ENCODE assay signal across 8 mouse cellular contexts in genomic region chr2:28463919-28464318, GRCm38 (mm10). TPM values are rescaled to one million over a fixed set of nuclear protein-coding genes. Genes with fewer than 3 reads are reported as not detected.
DNase-seq lines count a peak whose midpoint lies in the region; ATAC-seq and TF ChIP-seq lines count a peak whose summit lies in the region.

No protein-coding gene starts in this region.

- H3K4me1 ChIP-seq in midbrain, embryonic 14.5 days (ENCODE audit: control insufficient read depth, insufficient read depth, low read length): peaks cover 17% of the 10 kb centered on the region
- H3K4me1 ChIP-seq in midbrain, embryonic 15.5 days: peaks cover 18% of the 10 kb centered on the region
- H3K4me1 ChIP-seq in kidney, postnatal 0 days (replicated peaks; ENCODE audit: insufficient read depth, low read length): peaks cover 11% of the 10 kb centered on the region; the same call in 1 of the 2 replicates
- peaks cover 15% of the 10 kb centered on the region for H3K4me1 ChIP-seq in liver, postnatal 0 days (ENCODE audit: insufficient read depth)

- H3K9me3 ChIP-seq in midbrain, embryonic 14.5 days (ENCODE audit: control insufficient read depth, low read length): no peaks in the 10 kb centered on the region
- no peaks in the 10 kb centered on the region for H3K9me3 ChIP-seq in midbrain, embryonic 15.5 days
- H3K9me3 ChIP-seq in kidney, postnatal 0 days (replicated peaks; ENCODE audit: low read length): no peaks in the 10 kb centered on the region
- H3K9me3 ChIP-seq in liver, postnatal 0 days (ENCODE audit: low read length): no peaks in the 10 kb centered on the region

- no peak overlapping the region for H3K27ac ChIP-seq in midbrain, embryonic 14.5 days (replicated peaks; ENCODE audit: low read depth, low read length)
- H3K27ac ChIP-seq in midbrain, embryonic 15.5 days: no peak overlapping the region
- no peak overlapping the region for H3K27ac ChIP-seq in kidney, postnatal 0 days
- H3K27ac ChIP-seq in liver, postnatal 0 days (ENCODE audit: low read depth): no peak overlapping the region

- no peak overlapping the region for H3K4me2 ChIP-seq in midbrain, embryonic 14.5 days (ENCODE audit: low read length)
- H3K4me2 ChIP-seq in midbrain, embryonic 15.5 days: no peak overlapping the region
- H3K4me2 ChIP-seq in kidney, postnatal 0 days (ENCODE audit: low read length): no peak overlapping the region
- H3K4me2 ChIP-seq in liver, postnatal 0 days (ENCODE audit: low read depth, low read length): no peak overlapping the region

- no peak overlapping the region for H3K9ac ChIP-seq in midbrain, embryonic 14.5 days (replicated peaks; ENCODE audit: low read length)
- no peak overlapping the region for H3K9ac ChIP-seq in midbrain, embryonic 15.5 days
- no peak overlapping the region for H3K9ac ChIP-seq in kidney, postnatal 0 days (ENCODE audit: low read depth, low read length)
- H3K9ac ChIP-seq in liver, postnatal 0 days (replicated peaks): no peak overlapping the region

- peak; percentile 57 for TF ChIP-seq CTCF in kidney, postnatal 0 days (IDR thresholded peaks at IDR 0.05; ENCODE audit: low read depth)
- TF ChIP-seq CTCF in liver, postnatal 0 days (IDR thresholded peaks at IDR 0.05; ENCODE audit: low read depth): peak; percentile 74

- 35% methylated on average over 3 of the region's 3 CpGs for WGBS in midbrain, embryonic 14.5 days
- WGBS in midbrain, embryonic 15.5 days: 50% methylated on average over 3 of the region's 3 CpGs
- WGBS in kidney, postnatal 0 days: 51% methylated on average over 3 of the region's 3 CpGs
- WGBS in liver, postnatal 0 days (ENCODE audit: insufficient replicate concordance): 46% methylated on average over 3 of the region's 3 CpGs

- no peak overlapping the region for H3K4me3 ChIP-seq in midbrain, embryonic 14.5 days (replicated peaks; ENCODE audit: low read depth, low read length)
- H3K4me3 ChIP-seq in midbrain, embryonic 15.5 days: no peak overlapping the region
- H3K4me3 ChIP-seq in kidney, postnatal 0 days (replicated peaks; ENCODE audit: low read depth, low read length): no peak overlapping the region
- H3K4me3 ChIP-seq in liver, postnatal 0 days (ENCODE audit: low read depth, low read length): no peak overlapping the region

- TF ChIP-seq EP300 in liver, postnatal 0 days (IDR thresholded peaks at IDR 0.05; ENCODE audit: low read depth): no peak

- peak; percentile 50 to 70 for DNase-seq in adrenal gland, adult 18-20 months (ENCODE audit: low spot score in 2 of 2)
- no peak for DNase-seq in adrenal gland, postnatal 4 days (ENCODE audit: low spot score in 2 of 2)
- peak; percentile 59 for DNase-seq in midbrain, embryonic 14.5 days
- peak; percentile 83 for DNase-seq in cerebellum, adult 9-10 months
- no peak for DNase-seq in kidney, postnatal 0 days (ENCODE audit: low spot score)
- peak; percentile 59 for DNase-seq in liver, postnatal 0 days
- peak; percentile 33 for DNase-seq in spleen, adult 12 weeks (ENCODE audit: low spot score)

- no peaks in the 10 kb centered on the region for H3K27me3 ChIP-seq in midbrain, embryonic 14.5 days (ENCODE audit: control insufficient read depth, insufficient read depth, low read length)
- H3K27me3 ChIP-seq in midbrain, embryonic 15.5 days (replicated peaks): no peaks in the 10 kb centered on the region; the same call in none of the 2 replicates
- H3K27me3 ChIP-seq in kidney, postnatal 0 days (ENCODE audit: insufficient read depth, low read length): no peaks in the 10 kb centered on the region
- H3K27me3 ChIP-seq in liver, postnatal 0 days (ENCODE audit: insufficient read depth, low read length): peaks cover 3% of the 10 kb centered on the region; the same call in 1 of the 2 replicates

- no peak for ATAC-seq in midbrain, embryonic 14.5 days (ENCODE audit: low FRiP score, low TSS enrichment)
- ATAC-seq in midbrain, embryonic 15.5 days (replicated peaks): no peak
- no peak for ATAC-seq in kidney, postnatal 0 days (replicated peaks; ENCODE audit: low FRiP score, low read depth)
- ATAC-seq in liver, postnatal 0 days: no peak

- H3K36me3 ChIP-seq in midbrain, embryonic 14.5 days (ENCODE audit: control insufficient read depth, insufficient read depth, low read length): no peaks in the 10 kb centered on the region; the same call in 1 of the 2 replicates
- H3K36me3 ChIP-seq in midbrain, embryonic 15.5 days (replicated peaks): no peaks in the 10 kb centered on the region
- no peaks in the 10 kb centered on the region for H3K36me3 ChIP-seq in kidney, postnatal 0 days (ENCODE audit: insufficient read depth, low read length)
- no peaks in the 10 kb centered on the region for H3K36me3 ChIP-seq in liver, postnatal 0 days (replicated peaks; ENCODE audit: insufficient read depth, low read length)

RNA-seq across cellular contexts. Expression of gene 1700007K13Rik, which starts 2.2 kb away (rescaled TPM):
- total RNA-seq in adrenal gland, adult 18-20 months (2021): 1 to 10 TPM; 1.4 to 2.8 TPM
- total RNA-seq in adrenal gland, postnatal 4 days (2021): under 1 TPM; 0.64 to 0.79 TPM
- polyA plus RNA-seq in midbrain, embryonic 14.5 days (2014; fragmentation: Nextera tagmentation; extraction: Ambion mirVana): 1.4 and 2.6 TPM in 2 replicates
- 2.4 and 2.9 TPM in 2 replicates for polyA plus RNA-seq in midbrain, embryonic 15.5 days (2015; fragmentation: Nextera tagmentation; extraction: Ambion mirVana)
- polyA plus RNA-seq in kidney, postnatal 0 days (2015; fragmentation: Nextera tagmentation; extraction: Ambion mirVana): 0.22 and 0.49 TPM in 2 replicates
- polyA plus RNA-seq in liver, postnatal 0 days (2015; fragmentation: Nextera tagmentation; extraction: Ambion mirVana): not detected in 2 replicates

RNA-seq across cellular contexts. Expression of gene Mrps2, which starts 3.9 kb away (rescaled TPM):
- 10 to 100 TPM; 54.4 to 63.2 TPM for total RNA-seq in adrenal gland, adult 18-20 months (2021)
- total RNA-seq in adrenal gland, postnatal 4 days (2021): 10 to 100 TPM; 57.9 to 60.4 TPM
- polyA plus RNA-seq in midbrain, embryonic 14.5 days (2014; fragmentation: Nextera tagmentation; extraction: Ambion mirVana): 47.0 and 51.2 TPM in 2 replicates
- polyA plus RNA-seq in midbrain, embryonic 15.5 days (2015; fragmentation: Nextera tagmentation; extraction: Ambion mirVana): 49.7 and 51.4 TPM in 2 replicates
- polyA plus RNA-seq in kidney, postnatal 0 days (2015; fragmentation: Nextera tagmentation; extraction: Ambion mirVana): 51.9 and 54.1 TPM in 2 replicates
- polyA plus RNA-seq in liver, postnatal 0 days (2015; fragmentation: Nextera tagmentation; extraction: Ambion mirVana): 24.9 and 26.5 TPM in 2 replicates

RNA-seq across cellular contexts. Expression of gene Ppp1r26, which starts 17.3 kb away (rescaled TPM):
- total RNA-seq in adrenal gland, adult 18-20 months (2021): 1 to 10 TPM; 4.5 to 5.1 TPM
- 10 to 100 TPM; 11.5 to 12.0 TPM for total RNA-seq in adrenal gland, postnatal 4 days (2021)
- polyA plus RNA-seq in midbrain, embryonic 14.5 days (2014; fragmentation: Nextera tagmentation; extraction: Ambion mirVana): 12.5 and 15.5 TPM in 2 replicates
- 20.2 and 20.3 TPM in 2 replicates for polyA plus RNA-seq in midbrain, embryonic 15.5 days (2015; fragmentation: Nextera tagmentation; extraction: Ambion mirVana)
- 2.4 and 2.8 TPM in 2 replicates for polyA plus RNA-seq in kidney, postnatal 0 days (2015; fragmentation: Nextera tagmentation; extraction: Ambion mirVana)
- 0.02 and 0.05 TPM in 2 replicates for polyA plus RNA-seq in liver, postnatal 0 days (2015; fragmentation: Nextera tagmentation; extraction: Ambion mirVana)

RNA-seq across cellular contexts. Expression of gene Gbgt1, which starts 32.8 kb away (rescaled TPM):
- total RNA-seq in adrenal gland, adult 18-20 months (2021): 1 to 10 TPM; 4.5 to 6.3 TPM
- 1 to 10 TPM; 8.2 to 8.3 TPM for total RNA-seq in adrenal gland, postnatal 4 days (2021)
- polyA plus RNA-seq in midbrain, embryonic 14.5 days (2014; fragmentation: Nextera tagmentation; extraction: Ambion mirVana): 1.3 TPM in 1 of 2 replicates, not detected in the other
- 1.1 and 1.4 TPM in 2 replicates for polyA plus RNA-seq in midbrain, embryonic 15.5 days (2015; fragmentation: Nextera tagmentation; extraction: Ambion mirVana)
- 2.4 and 3.8 TPM in 2 replicates for polyA plus RNA-seq in kidney, postnatal 0 days (2015; fragmentation: Nextera tagmentation; extraction: Ambion mirVana)
- polyA plus RNA-seq in liver, postnatal 0 days (2015; fragmentation: Nextera tagmentation; extraction: Ambion mirVana): 0.56 and 0.64 TPM in 2 replicates

RNA-seq across cellular contexts. Expression of gene Gm10134, which starts 42.0 kb away (rescaled TPM):
- total RNA-seq in adrenal gland, adult 18-20 months (2021): 1 to 10 TPM; 2.0 TPM
- 1 to 10 TPM; 3.4 to 5.2 TPM for total RNA-seq in adrenal gland, postnatal 4 days (2021)
- 1.8 TPM in 1 of 2 replicates, not detected in the other for polyA plus RNA-seq in midbrain, embryonic 14.5 days (2014; fragmentation: Nextera tagmentation; extraction: Ambion mirVana)
- polyA plus RNA-seq in midbrain, embryonic 15.5 days (2015; fragmentation: Nextera tagmentation; extraction: Ambion mirVana): 1.4 and 2.4 TPM in 2 replicates
- polyA plus RNA-seq in kidney, postnatal 0 days (2015; fragmentation: Nextera tagmentation; extraction: Ambion mirVana): 10.2 and 11.1 TPM in 2 replicates
- 1.5 and 1.9 TPM in 2 replicates for polyA plus RNA-seq in liver, postnatal 0 days (2015; fragmentation: Nextera tagmentation; extraction: Ambion mirVana)

Comparison
In these comparisons a context has a peak if more than half of its experiments do, and no peak if none do; other contexts are left out.
1. DNase-seq: peak in adrenal gland, adult 18-20 months (2 of 2), midbrain, embryonic 14.5 days (single experiment), cerebellum, adult 9-10 months (single experiment), liver, postnatal 0 days (single experiment) and spleen, adult 12 weeks (single experiment); none in adrenal gland, postnatal 4 days (0 of 2) and kidney, postnatal 0 days (single experiment).